Mouse (Mus musculus): ENCODE results near the gene Fbxl7.

DNA sequence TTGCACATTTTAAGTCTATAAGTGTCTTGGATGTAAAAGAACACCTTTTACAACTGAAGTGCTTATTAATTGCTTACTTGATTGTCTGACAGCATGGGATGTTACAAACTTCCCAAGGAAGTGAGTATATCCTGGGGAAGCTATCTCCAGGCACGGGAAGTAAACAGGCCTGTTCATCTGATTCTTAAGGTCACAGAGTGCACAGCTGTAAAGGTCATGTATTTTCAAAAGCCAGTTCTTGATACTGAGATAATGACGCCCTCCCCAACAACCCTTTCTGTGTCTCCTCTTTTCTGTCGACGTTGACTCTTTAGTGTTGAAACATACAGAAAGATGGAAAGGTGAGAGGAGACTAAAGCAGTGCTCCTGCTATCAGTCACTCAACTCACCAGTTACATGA lies 116.3 kb downstream of the Fbxl7 start:
- TF ChIP-seq CTCF (IDR thresholded peaks at IDR 0.05) (no peak), EP300 (IDR thresholded peaks at IDR 0.05; ENCODE audit: insufficient read depth, low read depth, low read length) (no peak)

Data from heart, adult 2 months (tissue).